Mouse (Mus musculus): ENCODE results near the gene Il4i1. TPM values are rescaled to one million over a fixed set of nuclear protein-coding genes. Genes with fewer than 3 reads are reported as not detected.

The Il4i1 gene
- total RNA-seq, 2 experiments from 2014 or later: 0.38 to 1.5 TPM

DNA sequence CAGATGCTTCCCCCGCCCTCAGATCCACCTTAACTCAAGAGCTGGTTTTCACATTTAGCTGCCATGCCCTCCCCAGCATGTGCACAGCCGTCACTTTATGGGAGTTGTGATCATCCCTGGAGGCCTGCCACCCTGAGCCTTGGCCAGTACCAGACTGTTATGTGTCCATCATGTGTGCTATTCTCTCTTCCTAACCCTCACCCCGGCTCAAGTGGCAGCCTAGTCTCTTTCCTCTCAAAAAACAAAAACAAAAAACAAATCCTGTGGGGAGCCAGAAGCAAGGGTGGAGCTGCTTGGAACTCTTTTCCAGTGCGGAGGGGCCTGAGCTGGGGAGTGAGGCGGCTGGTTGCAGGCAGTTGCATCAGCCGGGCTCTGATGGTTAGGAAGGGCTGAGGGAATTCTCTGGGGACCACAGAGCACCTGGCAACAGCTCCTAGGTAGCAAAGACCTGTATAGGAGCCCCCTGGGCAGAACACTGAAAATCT is 2.6 kb downstream of the Il4i1 start:
- ATAC-seq (ENCODE audit: poor library complexity, severe bottlenecking): no peak

DNA sequence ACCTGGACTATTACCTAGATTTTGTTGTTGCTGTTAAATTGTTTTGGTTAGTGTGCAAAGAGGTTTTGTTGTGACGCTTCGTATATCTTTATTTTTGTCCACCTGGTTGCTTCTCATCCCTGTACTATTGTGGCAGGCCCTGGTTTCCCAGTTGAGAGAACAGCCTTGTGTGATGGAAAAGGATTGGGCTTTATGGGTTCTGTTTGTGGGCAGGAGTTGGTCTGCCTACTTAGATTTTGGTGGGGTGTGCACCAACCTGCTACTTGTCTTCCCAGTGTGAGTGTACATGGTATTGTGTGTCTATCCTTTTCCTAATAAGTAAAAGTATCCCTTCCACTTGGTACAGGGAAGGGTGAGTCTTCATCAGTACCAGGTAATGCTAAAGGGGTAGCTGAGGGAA is 3.2 kb downstream of the Il4i1 start:
- no peak for ATAC-seq (ENCODE audit: poor library complexity, severe bottlenecking)

DNA sequence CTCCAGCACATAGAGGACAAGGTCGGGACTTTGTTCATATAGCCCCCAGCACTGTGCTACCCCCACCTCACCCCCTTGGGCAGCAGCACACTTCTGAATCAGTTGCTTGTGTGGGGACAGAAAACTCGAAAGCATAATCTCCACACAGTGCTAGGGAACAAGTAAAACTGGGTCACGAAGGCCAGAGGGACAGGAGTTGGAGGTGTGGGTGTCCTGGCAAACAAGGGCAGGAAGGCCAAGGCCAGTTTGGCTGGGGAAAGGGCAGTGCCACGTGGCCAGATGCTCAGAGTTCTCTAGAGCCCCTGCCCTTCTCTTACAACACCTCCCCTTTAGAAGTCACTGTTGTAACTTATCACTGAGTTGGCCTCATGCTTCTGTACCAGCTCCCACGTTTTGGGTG is 3.7 kb downstream of the Il4i1 start:
- ATAC-seq (ENCODE audit: poor library complexity, severe bottlenecking): no peak

DNA sequence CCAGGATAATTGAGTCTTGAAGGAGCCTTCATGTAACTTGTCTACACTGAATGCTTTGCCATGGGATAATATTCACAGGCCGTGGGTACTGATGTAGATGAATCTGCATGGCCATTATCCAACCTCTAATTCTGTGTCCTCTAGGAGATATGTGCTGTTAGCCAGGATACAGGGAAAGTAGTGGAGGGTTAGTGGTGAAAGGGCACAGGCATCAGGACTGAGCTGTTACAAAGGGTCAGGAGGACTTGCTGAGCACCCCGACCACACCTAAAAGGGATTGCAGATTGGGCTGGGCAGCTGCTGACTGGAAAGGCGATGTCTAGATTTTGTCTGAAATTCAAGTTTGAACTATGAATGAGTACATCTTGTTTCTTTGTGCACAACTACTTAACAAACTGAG is 4.3 kb downstream of the Il4i1 start:
- no peak for ATAC-seq (ENCODE audit: poor library complexity, severe bottlenecking)

DNA sequence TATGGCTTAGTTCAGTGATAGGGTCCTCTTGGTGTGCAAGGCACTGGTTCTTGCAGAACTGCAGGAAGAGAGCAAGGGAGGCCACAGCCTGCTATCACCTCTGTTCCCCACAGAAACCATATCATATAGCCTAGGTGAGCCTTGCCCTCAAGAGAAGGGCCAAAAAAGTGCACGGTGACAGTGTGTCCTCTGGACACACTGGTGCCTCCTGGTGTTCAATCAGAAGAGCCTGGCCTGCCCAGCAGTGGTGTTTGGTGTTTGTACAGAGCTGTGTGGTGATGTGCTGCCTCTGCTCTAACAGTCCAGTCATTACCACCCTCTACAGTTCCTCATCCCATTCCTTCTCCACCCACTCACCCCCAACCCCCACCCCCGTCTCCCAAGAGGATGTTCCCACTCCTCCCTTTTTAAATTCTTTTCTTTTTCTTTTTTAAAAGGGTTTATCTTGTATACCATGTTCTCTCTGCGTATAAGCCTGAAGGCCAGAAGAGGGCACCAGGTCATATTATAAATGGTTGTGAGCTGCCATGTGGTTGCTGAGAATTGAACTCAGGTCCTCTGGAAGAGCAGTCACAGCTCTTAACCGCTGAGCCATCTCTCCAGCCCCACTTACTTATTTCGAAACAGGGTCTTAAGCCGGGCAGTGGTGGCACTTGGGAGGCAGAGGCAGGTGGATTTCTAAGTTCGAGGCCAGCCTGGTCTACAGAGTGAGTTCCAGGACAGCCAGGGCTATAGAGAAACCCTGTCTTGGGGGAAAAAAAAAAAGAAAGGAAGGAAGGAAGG is 5.7 kb downstream of the Il4i1 start:
- ATAC-seq (ENCODE audit: poor library complexity, severe bottlenecking): no peak

DNA sequence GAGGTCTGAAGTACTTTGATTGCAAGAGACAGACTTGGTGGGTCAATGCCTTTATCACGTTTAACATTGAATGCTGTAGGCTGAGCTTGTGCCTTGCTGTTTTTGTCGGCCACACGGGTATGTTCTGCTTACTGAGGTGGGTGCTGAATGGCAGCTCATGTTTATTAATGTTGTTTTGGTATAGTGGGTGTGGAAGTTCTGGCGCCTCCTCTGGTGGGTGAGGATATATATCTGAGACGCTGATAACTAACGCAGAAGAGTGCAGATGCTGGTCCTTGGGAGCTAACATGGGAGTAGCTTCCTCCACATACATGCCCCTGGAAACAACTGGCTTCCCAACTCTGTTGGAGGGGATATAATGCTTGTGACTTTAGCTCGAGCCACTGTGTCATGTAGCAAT is 7.2 kb downstream of the Il4i1 start:
- ATAC-seq (ENCODE audit: poor library complexity, severe bottlenecking): no peak

DNA sequence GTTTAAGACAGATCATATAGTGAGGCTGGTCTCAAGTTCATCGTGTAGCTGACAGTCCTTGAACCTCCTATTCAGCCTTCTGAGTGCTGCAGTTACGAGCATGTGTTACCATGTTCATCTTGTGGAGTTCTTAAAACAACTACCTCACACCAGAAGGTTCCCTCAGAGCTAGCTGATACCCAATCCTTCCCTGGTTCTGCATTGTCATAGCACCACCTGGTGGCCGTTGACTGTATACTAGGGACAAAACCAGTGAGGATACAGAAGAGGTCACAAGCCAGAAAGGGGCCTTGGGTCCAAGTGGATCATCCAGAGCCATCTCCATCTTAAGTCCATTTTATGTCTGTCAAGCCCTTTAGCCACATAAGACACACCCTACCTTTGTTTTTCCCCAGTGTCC is 8.7 kb downstream of the Il4i1 start:
- peak; percentile 85 for ATAC-seq (ENCODE audit: poor library complexity, severe bottlenecking)

DNA sequence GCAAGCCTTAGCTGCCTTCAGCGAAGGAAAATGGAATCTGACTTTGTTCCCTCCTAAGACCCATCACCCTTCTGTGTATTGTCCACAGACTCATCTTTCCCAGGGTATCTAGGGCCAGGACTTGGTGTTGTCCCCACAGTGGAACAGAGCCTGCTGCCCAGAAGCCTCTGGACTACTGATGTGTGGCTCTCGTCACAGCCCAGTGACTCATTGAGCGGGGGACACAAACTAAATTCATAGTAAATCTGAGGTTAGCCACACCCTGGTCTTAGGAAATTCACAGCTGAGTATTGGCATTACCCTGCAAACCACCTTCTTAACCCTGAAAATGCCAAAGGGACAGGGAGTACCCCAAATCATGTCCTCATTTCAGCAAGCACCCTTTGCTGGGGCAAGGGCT is 10.6 kb downstream of the Il4i1 start:
- peak; percentile 44 for ATAC-seq (ENCODE audit: poor library complexity, severe bottlenecking)

DNA sequence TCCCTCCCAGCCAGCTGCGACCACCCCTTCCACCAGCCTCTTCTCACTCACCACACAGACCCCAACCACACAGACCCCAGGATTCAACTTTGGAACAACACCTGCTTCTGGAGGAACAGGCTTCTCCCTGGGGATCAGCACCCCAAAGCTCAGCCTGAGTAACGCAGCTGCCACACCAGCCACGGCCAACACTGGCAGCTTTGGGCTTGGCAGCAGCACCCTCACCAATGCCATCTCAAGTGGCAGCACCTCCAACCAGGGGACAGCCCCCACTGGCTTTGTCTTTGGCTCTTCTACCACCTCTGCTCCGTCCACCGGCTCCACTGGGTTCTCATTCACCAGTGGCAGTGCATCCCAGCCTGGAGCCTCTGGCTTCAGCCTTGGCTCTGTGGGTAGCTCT is 12.5 kb downstream of the Il4i1 start:
- no peak for ATAC-seq (ENCODE audit: poor library complexity, severe bottlenecking)

DNA sequence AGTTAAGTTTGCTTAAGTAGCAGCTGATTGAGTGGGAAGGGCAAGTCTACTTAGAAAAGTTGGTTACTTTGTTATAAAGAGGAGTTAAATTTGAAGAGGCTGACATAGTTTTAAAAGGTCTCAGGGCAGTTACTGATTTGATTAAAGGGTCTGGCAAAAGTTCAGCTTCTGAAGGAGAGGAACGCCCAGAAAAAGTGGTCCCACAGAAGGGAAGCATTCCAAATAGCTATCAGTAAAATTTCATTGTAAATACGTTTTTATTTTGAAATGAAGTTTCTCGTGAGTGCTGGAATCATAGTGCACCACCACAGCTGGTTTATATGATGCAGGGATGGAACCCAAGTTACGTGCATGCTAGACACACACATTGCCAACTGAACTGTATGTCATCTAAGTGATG is 16.6 kb downstream of the Il4i1 start:
- ATAC-seq (ENCODE audit: poor library complexity, severe bottlenecking): no peak

DNA sequence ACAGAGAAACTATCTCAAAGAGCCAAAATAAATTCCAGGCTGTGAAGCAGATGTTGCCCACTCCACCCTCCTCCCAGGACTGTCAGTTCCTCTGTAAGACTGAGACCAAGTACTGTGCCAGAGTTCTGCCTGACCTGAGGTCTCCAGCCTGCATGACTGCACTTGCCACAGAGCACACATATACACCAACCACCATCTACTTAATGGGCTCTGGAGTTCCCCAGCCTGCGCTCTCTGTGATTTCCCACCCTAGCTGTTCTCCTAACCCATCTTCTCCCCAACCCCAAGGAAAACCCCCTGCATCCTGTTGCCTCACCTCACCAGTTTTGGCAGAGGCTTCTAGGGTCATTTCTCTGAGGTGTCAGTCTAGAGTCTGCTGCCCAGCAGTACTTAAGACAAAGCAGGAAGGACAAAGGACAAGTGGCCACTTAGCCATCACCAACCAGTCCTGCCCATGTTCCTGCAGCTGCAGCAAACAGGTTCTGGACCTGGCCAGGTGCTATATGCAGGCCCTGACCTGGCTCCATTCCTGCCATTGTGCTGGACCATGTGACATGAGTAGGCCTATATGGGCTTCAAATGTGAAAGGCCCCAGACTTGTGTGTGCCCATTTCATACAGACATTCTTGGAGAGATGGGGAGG is 19.3 kb downstream of the Il4i1 start:
- ATAC-seq (ENCODE audit: poor library complexity, severe bottlenecking): no peak

DNA sequence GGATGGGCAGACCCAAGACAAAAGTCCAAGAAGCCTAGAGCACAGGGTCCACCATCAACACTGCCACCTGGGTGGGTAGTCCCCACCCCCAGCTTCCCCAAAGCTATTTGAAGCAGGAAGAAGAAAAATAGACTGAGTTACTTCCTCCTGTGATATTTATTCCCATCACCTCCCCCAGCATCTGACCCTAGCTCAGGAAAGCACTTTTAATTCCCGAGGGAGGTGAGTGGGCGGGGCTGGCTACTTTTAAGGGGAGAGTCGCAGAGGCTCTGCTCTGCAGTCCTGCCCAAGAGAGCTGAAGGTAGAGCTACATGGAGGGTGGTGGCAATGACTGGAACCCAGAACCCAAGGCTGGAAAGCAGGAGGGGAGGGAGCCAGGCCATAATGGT is 19.8 kb downstream of the Il4i1 start:
- ATAC-seq (ENCODE audit: poor library complexity, severe bottlenecking): no peak

DNA sequence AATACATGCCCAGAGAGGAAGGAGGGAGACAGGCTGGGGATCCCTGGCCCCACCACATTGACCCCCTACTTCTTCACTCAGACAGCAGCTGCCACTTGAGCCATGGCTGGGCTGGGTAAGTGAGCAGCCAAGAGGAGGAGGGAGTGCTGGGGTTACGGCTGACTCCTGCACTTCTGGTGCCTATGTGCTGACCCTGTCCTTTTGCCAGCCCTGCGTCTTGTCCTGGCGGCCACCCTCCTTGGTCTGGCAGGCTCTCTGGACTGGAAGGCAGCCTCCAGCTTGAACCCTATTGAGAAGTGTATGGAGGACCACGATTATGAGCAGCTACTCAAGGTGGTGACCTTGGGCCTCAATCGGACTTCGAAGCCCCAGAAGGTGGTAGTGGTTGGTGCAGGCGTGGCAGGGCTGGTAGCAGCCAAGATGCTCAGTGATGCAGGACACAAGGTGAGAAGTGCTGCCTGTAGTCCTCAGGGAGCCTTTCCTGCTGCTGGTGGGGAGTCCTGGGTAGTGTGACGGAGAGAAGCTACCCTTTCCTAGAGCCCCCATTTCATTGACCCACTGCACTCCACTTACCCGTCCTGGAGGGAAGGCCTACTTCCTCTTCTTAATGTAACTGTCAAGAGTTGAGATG is 20.4 kb downstream of the Il4i1 start:
- no peak for ATAC-seq (ENCODE audit: poor library complexity, severe bottlenecking)

DNA sequence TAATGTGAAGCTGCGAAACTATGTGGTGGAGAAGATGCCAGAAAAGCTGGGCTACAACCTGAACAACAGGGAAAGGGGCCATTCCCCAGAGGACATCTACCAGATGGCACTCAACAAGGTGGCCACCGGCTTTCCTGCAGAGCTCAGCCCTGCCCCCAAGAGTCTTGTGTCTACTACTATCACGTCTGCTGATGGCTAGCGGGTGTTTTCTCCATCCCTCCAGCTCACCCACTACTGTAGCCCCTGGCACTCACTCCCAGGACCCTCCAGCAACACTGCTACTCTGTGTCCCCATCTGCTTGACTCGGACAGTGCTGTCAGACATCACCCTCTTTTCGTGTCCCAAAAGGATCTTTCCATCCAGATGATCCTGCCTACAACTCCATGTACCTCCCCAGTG is 21.9 kb downstream of the Il4i1 start:
- no peak for ATAC-seq (ENCODE audit: poor library complexity, severe bottlenecking)

DNA sequence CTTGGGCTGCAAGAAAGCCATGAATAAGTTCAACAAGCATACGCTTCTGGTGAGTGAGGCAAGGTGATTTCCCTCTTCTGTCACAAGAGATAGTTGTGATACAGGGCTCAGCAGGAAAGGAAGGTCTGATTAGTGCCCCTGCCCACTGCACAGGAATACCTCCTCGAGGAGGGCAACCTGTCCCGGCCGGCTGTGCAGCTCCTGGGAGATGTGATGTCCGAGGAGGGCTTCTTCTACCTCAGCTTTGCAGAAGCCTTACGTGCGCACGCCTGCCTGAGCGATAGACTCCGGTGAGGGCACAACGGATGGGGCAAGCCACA is 22.9 kb downstream of the Il4i1 start:
- no peak for ATAC-seq (ENCODE audit: poor library complexity, severe bottlenecking)

DNA sequence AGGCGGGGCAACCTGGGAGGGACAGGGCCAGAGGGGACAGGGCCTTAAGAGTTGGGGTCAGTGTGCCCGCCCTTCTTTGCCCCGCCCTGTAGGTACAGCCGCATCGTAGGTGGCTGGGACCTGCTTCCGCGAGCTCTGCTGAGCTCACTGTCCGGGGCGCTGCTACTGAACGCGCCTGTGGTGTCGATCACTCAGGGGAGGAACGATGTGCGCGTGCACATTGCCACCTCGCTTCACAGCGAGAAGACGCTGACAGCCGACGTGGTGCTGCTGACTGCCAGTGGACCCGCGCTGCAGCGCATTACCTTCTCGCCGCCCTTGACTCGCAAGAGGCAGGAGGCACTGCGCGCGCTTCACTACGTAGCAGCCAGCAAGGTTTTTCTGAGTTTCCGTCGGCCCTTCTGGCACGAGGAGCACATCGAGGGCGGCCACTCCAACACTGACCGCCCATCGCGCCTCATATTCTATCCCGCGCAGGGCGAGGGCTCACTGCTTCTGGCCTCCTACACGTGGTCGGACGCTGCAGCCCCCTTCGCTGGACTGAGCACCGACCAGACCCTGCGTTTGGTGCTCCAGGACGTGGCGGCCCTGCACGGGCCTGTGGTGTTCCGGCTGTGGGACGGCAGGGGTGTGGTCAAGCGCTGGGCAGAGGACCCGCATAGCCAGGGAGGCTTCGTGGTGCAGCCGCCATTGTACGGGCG is 23.5 kb downstream of the Il4i1 start:
- ATAC-seq (ENCODE audit: poor library complexity, severe bottlenecking): peak; percentile 62

DNA sequence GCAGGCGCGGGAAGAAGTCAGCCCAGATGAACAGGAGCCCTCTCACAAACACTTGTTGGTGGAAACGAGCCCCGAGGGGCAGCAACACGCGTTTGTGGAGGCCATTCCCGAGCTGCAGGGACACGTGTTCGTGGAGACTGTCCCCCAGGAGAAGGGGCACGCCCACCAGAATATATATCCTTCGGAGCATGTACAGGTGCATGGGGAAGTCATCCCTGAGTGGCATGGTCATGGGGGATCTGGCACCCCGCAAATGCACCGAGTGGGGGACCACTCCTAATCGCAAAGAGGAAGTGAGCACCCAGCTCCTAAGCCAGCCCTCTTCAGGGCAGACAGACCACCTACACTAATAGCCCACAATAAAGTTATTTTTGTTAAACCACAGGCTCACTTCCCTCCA is 24.2 kb downstream of the Il4i1 start:
- peak; percentile 19; the same call in 1 of the 2 replicates for ATAC-seq (ENCODE audit: poor library complexity, severe bottlenecking)

DNA sequence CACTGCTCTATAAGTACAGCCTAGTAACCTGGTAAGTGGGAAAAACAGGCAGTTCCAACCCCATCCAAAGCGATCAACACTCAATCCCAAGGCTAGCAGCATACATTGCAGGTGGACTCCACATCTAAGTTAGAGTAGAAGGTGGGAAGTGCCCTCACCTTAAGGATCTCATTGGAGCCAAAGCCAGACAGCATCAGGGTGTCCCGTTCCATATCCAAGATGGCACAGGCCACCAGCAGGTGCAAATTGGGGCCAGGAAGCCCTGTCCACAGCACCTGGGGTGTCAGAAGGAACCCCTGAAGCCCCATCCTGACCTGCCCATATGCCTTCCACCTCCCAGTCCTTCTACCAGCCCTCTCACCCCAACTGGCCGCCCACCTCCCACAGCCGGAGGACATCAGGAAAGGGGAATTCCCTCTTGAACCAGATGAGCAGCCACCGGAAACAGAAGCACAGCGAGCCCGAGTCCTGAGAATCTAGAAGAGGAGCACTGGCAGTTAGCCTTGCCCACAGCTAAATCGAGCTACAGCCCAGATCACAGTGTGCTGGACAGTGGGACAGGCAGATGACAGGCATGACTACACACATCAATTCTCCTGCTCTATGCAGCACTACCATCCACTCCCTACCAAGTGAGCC is 25.8 kb downstream of the Il4i1 start:
- no peak for ATAC-seq (ENCODE audit: poor library complexity, severe bottlenecking)

DNA sequence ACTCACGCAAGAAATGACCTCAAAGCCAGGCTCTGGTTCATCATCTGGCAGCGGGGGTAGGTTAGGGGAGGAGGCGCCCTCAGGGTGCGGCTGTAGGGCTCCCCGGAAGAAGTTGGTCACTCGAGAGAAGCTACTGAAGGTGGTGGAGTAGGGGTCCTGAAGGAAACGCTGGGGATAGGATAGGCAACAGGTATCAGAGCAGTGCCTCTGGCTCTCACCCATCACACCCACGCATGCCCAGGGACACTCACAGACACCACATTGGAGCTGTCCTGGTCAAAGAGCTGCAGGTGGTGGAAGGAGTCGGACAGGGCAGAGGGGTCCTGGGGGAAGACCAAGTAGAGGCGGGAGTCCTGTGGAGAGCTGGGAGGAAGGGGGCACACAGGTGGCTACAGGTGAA is 28.8 kb downstream of the Il4i1 start:
- no peak for ATAC-seq (ENCODE audit: poor library complexity, severe bottlenecking)

DNA sequence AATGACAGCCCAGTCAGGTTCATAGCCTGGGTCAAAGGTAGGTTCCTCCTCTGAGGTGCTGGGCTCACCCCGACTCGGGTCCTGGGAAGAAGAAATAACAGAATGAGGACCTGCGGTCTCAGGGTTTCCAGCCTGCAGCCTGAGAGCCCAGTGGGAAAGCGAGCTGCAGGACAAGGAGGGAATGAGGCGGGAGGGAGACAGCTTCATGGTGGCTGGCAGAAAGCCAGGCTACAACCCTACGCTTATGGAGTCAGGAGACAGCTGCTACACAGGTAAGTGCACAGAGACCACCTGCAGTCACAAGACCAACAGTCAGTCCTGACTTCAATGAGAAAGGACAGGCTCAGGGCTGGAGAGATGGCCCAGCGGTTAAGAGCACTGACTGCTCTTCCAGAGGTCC is 30.6 kb downstream of the Il4i1 start:
- no peak for ATAC-seq (ENCODE audit: poor library complexity, severe bottlenecking)

DNA sequence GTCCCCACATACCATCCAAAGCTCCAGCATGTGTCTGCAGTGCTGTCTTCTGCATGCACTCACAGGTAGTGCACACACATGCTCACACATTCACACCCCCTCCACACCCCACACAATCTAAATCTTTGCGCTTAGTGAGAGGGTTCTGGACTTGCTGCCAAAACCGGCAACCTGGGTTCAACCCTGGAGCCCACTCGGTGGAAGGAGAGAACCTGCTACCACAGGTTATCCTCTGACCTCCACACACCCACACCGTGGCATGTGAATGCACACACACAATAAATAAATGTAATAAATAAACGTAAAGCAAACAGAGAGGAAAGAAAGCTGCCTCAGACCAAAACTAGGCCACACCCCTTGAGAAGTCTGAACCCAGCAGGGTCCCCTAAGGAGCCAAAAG is 31.6 kb downstream of the Il4i1 start:
- no peak for ATAC-seq (ENCODE audit: poor library complexity, severe bottlenecking)

Measured in megakaryocyte, adult 5-6 weeks (primary cell).